Mouse (Mus musculus) kidney, postnatal 25 days (tissue): ENCODE results near the gene Ntrk3.

Experiments
- DNase-seq, 2 experiments: peaks; one replicate each; pipeline ENCODE4 v3.0.0; 2021; ENCODE audit warnings: mixed read lengths in 2 of 2

Gene Ntrk3

DNA sequence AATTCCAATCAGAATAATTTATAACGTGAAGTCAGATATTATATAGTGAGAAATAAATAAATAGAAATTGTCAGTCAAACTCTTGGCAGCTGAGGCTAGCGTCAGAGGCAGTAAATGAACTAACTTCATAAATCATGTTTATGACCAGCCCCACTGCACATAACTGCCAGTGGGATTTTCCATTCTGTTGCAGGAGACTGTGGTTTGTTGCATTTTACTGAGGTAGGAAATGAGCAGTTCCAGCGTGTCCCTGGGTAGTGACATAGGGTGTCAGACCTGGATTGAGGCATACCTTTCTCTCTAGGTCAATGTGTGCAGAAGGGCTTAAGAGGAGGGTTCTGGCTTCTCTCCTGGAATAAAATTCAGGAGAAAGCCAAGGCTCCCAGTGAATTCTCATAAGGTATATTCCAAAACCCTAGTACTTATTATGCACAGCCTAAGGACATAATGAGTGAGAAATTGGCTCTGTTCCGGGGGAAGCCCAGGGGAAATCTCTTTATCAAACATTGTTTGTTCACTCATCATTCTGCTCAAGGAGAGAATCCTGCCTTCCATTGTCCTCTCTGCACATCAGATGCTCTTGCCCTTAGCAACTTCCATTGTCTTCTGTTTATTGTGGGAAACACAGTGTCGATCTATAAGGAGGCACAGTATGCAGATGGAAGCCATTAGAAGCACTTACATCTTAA, 565.4 kb downstream of the Ntrk3 start:
- DNase-seq: no peak

DNA sequence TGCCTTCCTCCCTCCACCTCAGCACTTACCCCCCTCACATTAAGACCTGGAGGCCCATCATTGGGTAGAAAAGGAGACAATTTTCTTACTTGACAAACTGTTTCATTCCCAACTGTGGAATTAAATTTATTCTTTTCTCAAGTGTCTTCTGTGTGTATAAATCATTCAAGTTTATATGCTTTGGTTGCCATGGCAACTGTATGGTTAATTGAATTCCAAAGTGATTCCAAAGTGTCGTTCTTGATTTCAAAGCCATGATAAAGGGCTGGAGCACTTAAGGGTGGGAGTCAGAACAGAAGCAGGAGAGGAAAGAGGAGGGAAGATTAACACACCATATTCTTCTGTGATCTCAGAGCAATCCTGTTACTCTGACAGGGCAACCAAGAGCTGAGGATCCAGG, 572.3 kb downstream of the Ntrk3 start:
- no peak for DNase-seq

GRCm38 (mm10) chr7:78157946-78158345, 579.9 kb downstream of the Ntrk3 start:
- peak; percentile 52 to 57 for DNase-seq

DNA sequence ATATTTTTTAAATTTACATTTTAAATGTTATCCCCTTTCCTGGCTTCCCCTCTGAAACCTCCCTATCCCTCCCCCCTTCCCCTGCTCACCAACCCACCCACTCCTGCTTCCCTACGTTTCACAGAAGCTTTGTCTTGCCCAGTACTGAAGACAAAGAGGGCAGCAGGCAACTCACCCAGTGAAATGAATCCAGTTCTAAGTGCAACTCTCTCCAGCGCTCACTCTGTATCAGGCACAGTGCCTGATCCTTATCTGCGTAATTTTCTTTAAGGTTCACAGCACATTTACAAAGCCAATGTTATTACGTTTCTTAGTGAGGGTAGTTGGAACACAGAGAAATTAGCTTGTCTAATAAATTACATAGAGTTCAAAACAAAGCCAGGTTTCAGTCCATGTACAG, 592.6 kb downstream of the Ntrk3 start:
- DNase-seq: no peak

DNA sequence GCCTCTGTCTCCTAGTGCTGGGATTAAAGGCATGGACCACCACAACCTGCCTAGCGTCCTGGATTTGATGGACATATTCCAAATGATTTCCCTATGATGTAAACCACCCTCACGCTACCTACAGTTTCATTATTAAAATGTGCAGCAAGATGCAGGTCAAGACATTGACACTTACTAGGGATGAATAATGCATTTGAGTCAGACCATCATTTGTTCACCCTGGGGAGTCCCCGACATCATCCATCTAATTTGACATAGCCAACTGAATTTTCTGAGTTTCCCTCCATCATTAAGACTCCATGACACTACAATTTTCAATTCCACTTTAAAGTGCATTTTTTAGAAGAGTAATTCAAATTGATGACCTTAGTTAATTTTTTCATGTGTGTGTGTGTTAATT, 593.0 kb downstream of the Ntrk3 start:
- no peak for DNase-seq

- no peak for DNase-seq
These were observed 607.8 kb downstream of the Ntrk3 start for GRCm38 (mm10) chr7:78129966-78130365.
